Mouse (Mus musculus) heart, adult 2 months (tissue): ENCODE measurements at regions not wholly inside any gene's neighbourhood (a gene's known extent, or its start where the extent isn't known, plus 50 kb on each side); places are given as distances from the start of the nearest gene placed in this dataset.

Experiments
- CTCF ChIP-seq: fragments of 200-600 bp; IDR thresholded peaks from 2 replicates; pipeline ENCODE4 v1.8.1; 2022; ENCODE audit warnings: antibody characterized with exemption, mild to moderate bottlenecking, moderate library complexity
- EP300 ChIP-seq: fragments of 200-500 bp; IDR thresholded peaks from 2 replicates; pipeline ENCODE4 v1.6.1; 2011; ENCODE audit warnings: low read depth, low read length, control low read depth; ENCODE audit not compliant: insufficient read depth
- POLR2A ChIP-seq: fragments of 200-500 bp; IDR thresholded peaks from 2 replicates; pipeline ENCODE4 v1.6.1; 2011; ENCODE audit warnings: mild to moderate bottlenecking, low read depth, low read length, control low read depth; ENCODE audit not compliant: insufficient read depth

- no peak for TF ChIP-seq POLR2A
- TF ChIP-seq EP300 = no peak
- no peak for TF ChIP-seq CTCF
These were observed 69.4 kb upstream of the Il12b start for GRCm38 (mm10) chr11:44330438-44330837.
